Mouse (Mus musculus) neural tube, embryonic 12.5 days (tissue): ENCODE measurements at regions not wholly inside any gene's neighbourhood (a gene's known extent, or its start where the extent isn't known, plus 50 kb on each side); places are given as distances from the start of the nearest gene placed in this dataset.
"Not testable (repeated sequence)": the region's sequence is repeated elsewhere in the genome, so short reads cannot be mapped to it uniquely, and the experiment has no call there.

Source experiments
- ATAC-seq: fragments of 200-750 bp; cut with Nextera tagmentation; 2 replicates; pipeline ENCODE4 v1.8.0; 2017; ENCODE audit warnings: low read depth, mild to moderate bottlenecking, moderate TSS enrichment, moderate library complexity; ENCODE audit not compliant: low FRiP score
- H3K27ac ChIP-seq: fragments of 300-500 bp; sonication (generic); 2 replicates; pipeline ENCODE4 v1.5.1; 2016
- H3K27me3 ChIP-seq: fragments of 300-500 bp; sonication (generic); replicated peaks from 2 replicates; pipeline ENCODE4 v1.6.1; 2016; ENCODE audit warnings: mild to moderate bottlenecking
- H3K36me3 ChIP-seq: fragments of 300-500 bp; sonication (generic); 2 replicates; pipeline ENCODE4 v1.6.1; 2016; ENCODE audit warnings: mild to moderate bottlenecking
- H3K4me1 ChIP-seq: fragments of 300-500 bp; sonication (generic); 2 replicates; pipeline ENCODE4 v1.6.1; 2016
- H3K4me2 ChIP-seq: fragments of 300-500 bp; sonication (generic); replicated peaks from 2 replicates; pipeline ENCODE4 v1.6.1; 2016; ENCODE audit warnings: mild to moderate bottlenecking
- H3K4me3 ChIP-seq: fragments of 300-500 bp; sonication (generic); 2 replicates; pipeline ENCODE4 v1.5.1; 2016
- H3K9ac ChIP-seq: fragments of 300-500 bp; sonication (generic); 2 replicates; pipeline ENCODE4 v1.6.1; 2016; ENCODE audit warnings: mild to moderate bottlenecking
- H3K9me3 ChIP-seq: fragments of 300-500 bp; sonication (generic); 2 replicates; pipeline ENCODE4 v1.6.1; 2016; ENCODE audit warnings: mild to moderate bottlenecking
- WGBS: fragments of 180-500 bp; shearing (Covaris S2); methylation state at CpG from one replicate; pipeline ENCODE4 v1.1.7; 2016; 5-methylcytosine and 5-hydroxymethylcytosine counted together

DNA sequence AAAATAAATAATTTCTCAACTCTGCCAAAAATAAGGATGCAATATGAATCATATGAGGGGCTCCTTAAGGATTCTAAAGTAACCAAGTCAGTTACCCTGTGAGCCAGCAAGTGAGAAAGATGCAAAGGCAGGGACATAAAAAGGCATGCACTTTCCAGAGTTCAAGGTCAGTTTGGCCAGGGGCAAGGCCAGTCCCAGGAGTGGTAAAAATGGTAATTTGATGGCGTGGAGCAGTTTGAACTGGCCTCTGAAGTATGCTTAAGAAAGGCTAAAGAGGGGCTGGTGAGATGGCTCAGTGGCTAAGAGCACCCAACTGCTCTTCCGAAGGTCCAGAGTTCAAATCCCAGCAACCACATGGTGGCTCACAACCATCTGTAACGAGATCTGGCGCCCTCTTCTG, 68.8 kb downstream of the BC005561 start:
- H3K4me2 ChIP-seq, H3K27me3 ChIP-seq, ATAC-seq, H3K9ac ChIP-seq, H3K4me1 ChIP-seq, H3K4me3 ChIP-seq, H3K27ac ChIP-seq: not testable (repeated sequence)
- WGBS: 96% methylated on average over 4 of the region's 4 CpGs
- H3K9me3 ChIP-seq: peaks cover 29% of the 10 kb centered on the region
- peaks cover 14% of the 10 kb centered on the region for H3K36me3 ChIP-seq

DNA sequence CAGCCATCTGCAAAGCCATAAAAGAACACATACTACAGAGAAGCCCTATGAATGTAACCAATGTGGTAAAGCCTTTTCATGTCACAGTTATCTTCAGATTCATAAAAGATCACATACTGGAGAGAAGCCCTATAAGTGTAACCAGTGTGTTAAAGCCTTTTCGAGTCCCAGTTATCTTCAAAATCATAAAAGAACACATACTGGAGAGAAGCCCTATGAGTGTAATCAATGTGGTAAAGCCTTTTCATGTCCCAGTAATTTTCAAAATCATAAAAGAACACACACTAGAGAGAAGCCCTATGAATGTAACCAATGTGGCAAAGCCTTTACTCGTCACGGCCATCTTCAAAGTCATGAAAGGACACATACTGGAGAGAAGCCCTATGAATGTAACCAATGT, 74.2 kb downstream of the BC005561 start:
- not testable (repeated sequence) for H3K4me2 ChIP-seq, H3K27me3 ChIP-seq, ATAC-seq, H3K4me1 ChIP-seq, H3K27ac ChIP-seq, H3K9ac ChIP-seq, H3K4me3 ChIP-seq
- Histone ChIP-seq H3K9me3 (peaks cover 57% of the 10 kb centered on the region), H3K36me3 (peaks cover 50% of the 10 kb centered on the region)
- 97% methylated on average over 3 of the region's 3 CpGs for WGBS

DNA sequence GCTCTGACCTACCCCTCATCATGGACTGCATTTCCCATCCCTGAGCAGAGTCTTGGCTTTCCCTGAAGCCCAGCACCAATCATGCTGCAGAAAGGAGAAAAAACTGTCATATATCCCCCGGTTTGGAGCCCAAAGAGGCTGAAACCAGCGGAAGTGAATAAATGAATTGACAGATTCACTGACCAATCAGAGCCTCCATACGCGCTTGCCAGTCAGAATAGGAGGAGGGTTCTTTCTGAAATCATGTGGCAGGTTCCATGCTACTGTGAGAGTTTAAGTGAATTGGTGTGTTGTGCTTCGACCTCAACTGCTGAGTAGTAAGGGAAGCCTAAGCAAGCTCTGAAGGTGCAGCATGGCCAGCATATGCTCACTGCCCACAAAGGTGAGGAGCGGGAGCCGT, 101.0 kb downstream of the BC005561 start:
- H3K27ac ChIP-seq: no peak overlapping the region
- H3K4me1 ChIP-seq: no peaks in the 10 kb centered on the region
- no peak overlapping the region for H3K9ac ChIP-seq
- H3K4me2 ChIP-seq: no peak overlapping the region
- 79% methylated on average over 7 of the region's 7 CpGs for WGBS
- no peak for ATAC-seq
- H3K27me3 ChIP-seq: no peaks in the 10 kb centered on the region
- no peak overlapping the region for H3K4me3 ChIP-seq
- H3K9me3 ChIP-seq: peaks cover 9% of the 10 kb centered on the region; the same call in 1 of the 2 replicates
- H3K36me3 ChIP-seq: no peaks in the 10 kb centered on the region
